Mouse (Mus musculus) heart, embryonic 12.5 days (tissue): ENCODE results near the gene Neurl1b. TPM values are rescaled to one million over a fixed set of nuclear protein-coding genes. Genes with fewer than 3 reads are reported as not detected.

Experiments
- ATAC-seq: fragments of 200-750 bp; cut with Nextera tagmentation; 2 replicates; pipeline ENCODE4 v1.8.0; 2017; ENCODE audit warnings: moderate TSS enrichment, moderate library complexity; ENCODE audit not compliant: insufficient number of reproducible peaks, low FRiP score
- H3K27ac ChIP-seq: fragments of 300-500 bp; sonication (generic); 2 replicates; pipeline ENCODE4 v1.5.1; 2016; ENCODE audit warnings: mild to moderate bottlenecking, moderate library complexity; ENCODE audit not compliant: poor library complexity, severe bottlenecking
- H3K27me3 ChIP-seq: fragments of 300-500 bp; sonication (generic); replicated peaks from 2 replicates; pipeline ENCODE4 v1.6.1; 2016; ENCODE audit warnings: mild to moderate bottlenecking, moderate library complexity
- H3K36me3 ChIP-seq: fragments of 300-500 bp; sonication (generic); 2 replicates; pipeline ENCODE4 v1.6.1; 2016; ENCODE audit warnings: mild to moderate bottlenecking, moderate library complexity
- H3K4me1 ChIP-seq: fragments of 300-500 bp; sonication (generic); replicated peaks from 2 replicates; pipeline ENCODE4 v1.6.1; 2016; ENCODE audit warnings: mild to moderate bottlenecking
- H3K4me2 ChIP-seq: fragments of 300-500 bp; sonication (generic); 2 replicates; pipeline ENCODE4 v1.6.1; 2016; ENCODE audit warnings: mild to moderate bottlenecking, moderate library complexity
- H3K4me3 ChIP-seq: fragments of 300-500 bp; sonication (generic); 2 replicates; pipeline ENCODE4 v1.5.1; 2016; ENCODE audit warnings: mild to moderate bottlenecking
- H3K9ac ChIP-seq: fragments of 300-500 bp; sonication (generic); 2 replicates; pipeline ENCODE4 v1.6.1; 2016; ENCODE audit warnings: mild to moderate bottlenecking, moderate library complexity
- H3K9me3 ChIP-seq: fragments of 300-500 bp; sonication (generic); replicated peaks from 2 replicates; pipeline ENCODE4 v1.6.1; 2016; ENCODE audit warnings: mild to moderate bottlenecking, moderate library complexity
- WGBS: fragments of 180-500 bp; shearing (Covaris S2); methylation state at CpG from one replicate; pipeline ENCODE4 v1.1.7; 2016; 5-methylcytosine and 5-hydroxymethylcytosine counted together
- polyA plus RNA-seq: library from polyadenylated mRNA; unstranded; fragments of >200 nt; fragmentation: Nextera tagmentation; extraction: Ambion mirVana; gene quantifications from 2 replicates; pipeline ENCODE4 v1.2.1, GENCODE M21; 2016

Neurl1b gene
- polyA plus RNA-seq, 1 experiment from 2014 or later = 2.4 TPM

- no peak for ATAC-seq
- H3K27me3 ChIP-seq = no peaks in the 10 kb centered on the region
- no peak overlapping the region for H3K4me3 ChIP-seq
- H3K9me3 ChIP-seq = no peaks in the 10 kb centered on the region
- WGBS = 39% methylated on average over 5 of the region's 5 CpGs
- H3K36me3 ChIP-seq = no peaks in the 10 kb centered on the region
- 0 out of 2 replicates have a peak overlapping the region, but pooled peaks have one; percentile 70 for H3K27ac ChIP-seq
- no peak overlapping the region; the same call in 1 of the 2 replicates for H3K4me2 ChIP-seq
- H3K4me1 ChIP-seq = peaks cover 63% of the 10 kb centered on the region
- H3K9ac ChIP-seq = peak overlapping the region; percentile 22; the same call in 1 of the 2 replicates
These were observed 33.0 kb upstream of the Neurl1b start for GRCm38 (mm10) chr17:26381613-26382012.

DNA sequence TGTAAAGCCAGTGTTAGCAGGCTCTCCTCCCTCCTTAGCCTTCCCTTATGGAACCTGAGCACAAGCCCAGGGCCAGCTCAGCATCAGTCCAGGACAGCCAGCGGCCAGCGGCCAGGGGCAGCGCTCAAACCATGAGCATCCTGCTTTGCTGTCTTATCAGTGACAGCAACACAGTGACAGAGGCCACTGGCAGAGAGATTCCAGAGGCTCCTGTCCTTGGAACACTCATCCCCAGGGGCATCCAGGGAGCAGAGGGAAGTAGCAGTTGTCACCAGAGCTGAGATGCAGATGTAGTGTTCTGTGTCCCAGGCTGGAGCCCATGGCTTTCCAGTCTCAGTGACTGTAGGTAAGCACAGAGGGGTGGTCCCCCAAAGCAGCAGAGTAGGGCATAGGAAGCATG is 32.5 kb upstream of the Neurl1b start:
- Histone ChIP-seq H3K36me3 (no peaks in the 10 kb centered on the region), H3K27ac (peak overlapping the region; percentile 70; the same call in 1 of the 2 replicates), H3K4me3 (no peak overlapping the region), H3K9me3 (no peaks in the 10 kb centered on the region), H3K4me2 (no peak overlapping the region; the same call in none of the 2 replicates), H3K9ac (peak overlapping the region; percentile 22; the same call in 1 of the 2 replicates), H3K4me1 (peaks cover 57% of the 10 kb centered on the region), H3K27me3 (no peaks in the 10 kb centered on the region)
- 0 out of 2 replicates have a peak, but pooled peaks have one; percentile 8 for ATAC-seq
- WGBS = 26% methylated on average over 3 of the region's 3 CpGs

DNA sequence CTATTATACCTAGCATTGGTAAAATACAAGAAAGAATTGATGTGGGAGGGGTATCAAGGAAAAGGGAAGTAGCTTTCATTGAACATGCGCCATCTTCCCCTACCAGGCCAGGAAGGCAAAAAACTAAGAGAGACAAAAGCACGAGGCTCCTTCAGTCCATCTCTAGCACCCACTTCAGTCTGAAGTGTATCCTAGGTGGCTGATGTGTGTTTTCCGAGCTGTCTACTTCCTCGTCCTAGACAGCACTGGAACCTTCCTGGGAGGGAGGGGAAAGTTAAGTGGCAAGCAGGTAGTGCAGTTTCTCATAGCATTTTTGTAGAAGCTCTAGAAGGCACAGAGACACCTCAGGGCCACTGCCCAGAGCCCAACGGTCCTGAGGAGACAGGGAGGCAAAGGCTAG is 31.9 kb upstream of the Neurl1b start:
- Histone ChIP-seq H3K36me3 (no peaks in the 10 kb centered on the region), H3K9ac (no peak overlapping the region), H3K4me3 (no peak overlapping the region), H3K27me3 (0 out of 2 replicates have a peak, but pooled peaks cover under 1% of the 10 kb centered on the region), H3K4me1 (peaks cover 53% of the 10 kb centered on the region), H3K4me2 (no peak overlapping the region), H3K27ac (peak overlapping the region; percentile 70; the same call in 1 of the 2 replicates), H3K9me3 (no peaks in the 10 kb centered on the region)
- ATAC-seq = no peak
- 43% methylated on average over 5 of the region's 5 CpGs for WGBS

DNA sequence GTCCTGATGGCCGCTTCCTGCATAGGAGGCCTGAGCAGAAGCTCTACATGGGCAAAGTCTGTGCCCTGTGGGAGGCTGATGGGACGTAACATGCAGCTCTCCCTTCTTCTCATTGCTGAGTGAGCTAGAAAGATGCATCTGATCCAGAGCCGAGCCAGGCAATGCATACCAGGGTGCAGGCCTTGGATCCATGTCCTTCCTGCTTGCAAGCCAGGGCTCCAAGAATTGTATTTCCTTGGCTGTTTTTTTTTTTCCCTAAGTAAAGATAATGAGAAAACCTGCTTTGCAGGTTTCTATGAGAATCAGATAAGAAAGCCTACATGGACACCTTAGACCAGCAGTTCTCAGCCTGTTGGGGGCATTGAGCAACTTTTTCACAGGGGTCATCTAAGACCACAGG is 30.5 kb upstream of the Neurl1b start:
- no peak for ATAC-seq
- Histone ChIP-seq H3K4me3 (no peak overlapping the region), H3K9me3 (no peaks in the 10 kb centered on the region), H3K27ac (no peak overlapping the region), H3K9ac (no peak overlapping the region), H3K36me3 (no peaks in the 10 kb centered on the region), H3K27me3 (0 out of 2 replicates have a peak, but pooled peaks cover 8% of the 10 kb centered on the region), H3K4me2 (no peak overlapping the region), H3K4me1 (peaks cover 45% of the 10 kb centered on the region)
- WGBS = 93% methylated on average over 3 of the region's 3 CpGs

GRCm38 (mm10) chr17:26385252-26386130 is 29.1 kb upstream of the Neurl1b start:
- WGBS = 74% methylated on average over 11 of the region's 11 CpGs

GRCm38 (mm10) chr17:26386131-26386481 is 28.5 kb upstream of the Neurl1b start:
- 76% methylated on average over 3 of the region's 3 CpGs for WGBS
- no peak for ATAC-seq
- Histone ChIP-seq H3K4me3 (no peak overlapping the region), H3K9me3 (no peaks in the 10 kb centered on the region), H3K4me2 (no peak overlapping the region), H3K36me3 (no peaks in the 10 kb centered on the region), H3K4me1 (peaks cover 30% of the 10 kb centered on the region), H3K27me3 (0 out of 2 replicates have a peak, but pooled peaks cover 8% of the 10 kb centered on the region), H3K9ac (no peak overlapping the region), H3K27ac (no peak overlapping the region)

More at GRCm38 (mm10) chr17:26385252-26386130, 29.1 kb upstream of the Neurl1b start:
- Histone ChIP-seq H3K36me3 (no peaks in the 10 kb centered on the region), H3K4me2 (no peak overlapping the region), H3K4me1 (peaks cover 33% of the 10 kb centered on the region), H3K4me3 (no peak overlapping the region), H3K27ac (no peak overlapping the region), H3K27me3 (0 out of 2 replicates have a peak, but pooled peaks cover 8% of the 10 kb centered on the region), H3K9ac (no peak overlapping the region), H3K9me3 (no peaks in the 10 kb centered on the region)
- no peak for ATAC-seq

DNA sequence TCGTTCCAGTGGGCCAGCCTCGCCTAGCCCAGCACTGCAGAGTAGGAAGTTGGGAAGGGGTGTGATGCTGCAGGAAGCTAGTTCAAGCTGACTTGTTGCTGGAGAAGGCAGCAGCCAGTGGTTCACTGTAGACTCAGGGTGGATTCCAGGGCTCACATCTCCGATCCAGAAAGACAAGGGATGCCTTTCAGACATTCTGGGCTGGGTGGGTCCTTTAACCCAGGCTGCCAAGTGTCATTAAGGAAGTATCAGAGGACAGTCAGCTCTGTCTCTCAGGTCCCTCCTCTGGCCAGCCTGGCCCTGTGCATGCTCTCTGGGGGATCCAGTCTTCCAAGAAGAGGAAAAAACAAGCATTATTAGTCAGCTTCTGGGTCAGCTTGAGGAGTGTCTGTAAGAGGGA is 26.5 kb upstream of the Neurl1b start:
- no peak for ATAC-seq
- no peak overlapping the region for H3K9ac ChIP-seq
- no peak overlapping the region for H3K27ac ChIP-seq
- H3K9me3 ChIP-seq = no peaks in the 10 kb centered on the region
- no peak overlapping the region for H3K4me2 ChIP-seq
- H3K27me3 ChIP-seq = 0 out of 2 replicates have a peak, but pooled peaks cover 8% of the 10 kb centered on the region
- 55% methylated on average over 3 of the region's 3 CpGs for WGBS
- H3K36me3 ChIP-seq = no peaks in the 10 kb centered on the region
- H3K4me3 ChIP-seq = no peak overlapping the region
- H3K4me1 ChIP-seq = peaks cover 17% of the 10 kb centered on the region

DNA sequence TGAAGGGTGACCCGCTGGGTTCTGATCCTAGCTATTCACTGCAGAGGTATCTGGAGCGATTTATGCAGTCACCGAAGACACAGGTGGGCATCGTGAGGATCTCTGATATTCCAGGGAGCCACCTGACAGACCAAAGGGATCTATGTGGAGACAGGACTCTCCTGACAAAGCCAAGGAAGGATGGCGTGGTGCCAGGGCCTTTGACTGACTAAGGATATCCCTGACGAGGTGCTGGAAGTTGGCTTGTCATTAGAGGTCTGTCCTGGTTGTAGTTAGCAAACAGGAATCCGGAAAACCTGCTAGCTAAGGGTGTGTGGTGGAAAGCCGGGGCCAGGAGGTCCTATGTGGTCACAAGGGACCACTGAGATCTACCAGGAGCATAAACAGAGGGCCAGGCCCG is 25.4 kb upstream of the Neurl1b start:
- H3K27me3 ChIP-seq = 0 out of 2 replicates have a peak, but pooled peaks cover 8% of the 10 kb centered on the region
- peaks cover 17% of the 10 kb centered on the region for H3K4me1 ChIP-seq
- H3K4me3 ChIP-seq = no peak overlapping the region

GRCm38 (mm10) chr17:26390666-26391065 is 24.0 kb upstream of the Neurl1b start:
- H3K4me3 ChIP-seq = no peak overlapping the region
- H3K9ac ChIP-seq = no peak overlapping the region
- no peak for ATAC-seq
- no peaks in the 10 kb centered on the region for H3K36me3 ChIP-seq
- H3K4me1 ChIP-seq = peaks cover 12% of the 10 kb centered on the region
- H3K27me3 ChIP-seq = 0 out of 2 replicates have a peak, but pooled peaks cover 8% of the 10 kb centered on the region
- WGBS = 55% methylated on average over 5 of the region's 5 CpGs
- H3K9me3 ChIP-seq = peaks cover 12% of the 10 kb centered on the region
- H3K27ac ChIP-seq = no peak overlapping the region
- H3K4me2 ChIP-seq = no peak overlapping the region

More for the DNA sequence above, 25.4 kb upstream of the Neurl1b start:
- Histone ChIP-seq H3K9ac (no peak overlapping the region), H3K4me2 (no peak overlapping the region), H3K36me3 (no peaks in the 10 kb centered on the region), H3K27ac (no peak overlapping the region), H3K9me3 (peaks cover 11% of the 10 kb centered on the region)
- 70% methylated on average over 9 of the region's 9 CpGs for WGBS
- ATAC-seq = no peak

- no peak for ATAC-seq
- H3K4me3 ChIP-seq = no peak overlapping the region
- H3K36me3 ChIP-seq = no peaks in the 10 kb centered on the region
- 0 out of 2 replicates have a peak, but pooled peaks cover 11% of the 10 kb centered on the region for H3K4me1 ChIP-seq
- WGBS = 85% methylated on average over 7 of the region's 7 CpGs
- H3K9me3 ChIP-seq = peaks cover 12% of the 10 kb centered on the region
- no peak overlapping the region for H3K27ac ChIP-seq
- H3K27me3 ChIP-seq = 0 out of 2 replicates have a peak, but pooled peaks cover 8% of the 10 kb centered on the region
- H3K9ac ChIP-seq = no peak overlapping the region
- H3K4me2 ChIP-seq = no peak overlapping the region
These were observed 22.3 kb upstream of the Neurl1b start for GRCm38 (mm10) chr17:26392355-26392754.

DNA sequence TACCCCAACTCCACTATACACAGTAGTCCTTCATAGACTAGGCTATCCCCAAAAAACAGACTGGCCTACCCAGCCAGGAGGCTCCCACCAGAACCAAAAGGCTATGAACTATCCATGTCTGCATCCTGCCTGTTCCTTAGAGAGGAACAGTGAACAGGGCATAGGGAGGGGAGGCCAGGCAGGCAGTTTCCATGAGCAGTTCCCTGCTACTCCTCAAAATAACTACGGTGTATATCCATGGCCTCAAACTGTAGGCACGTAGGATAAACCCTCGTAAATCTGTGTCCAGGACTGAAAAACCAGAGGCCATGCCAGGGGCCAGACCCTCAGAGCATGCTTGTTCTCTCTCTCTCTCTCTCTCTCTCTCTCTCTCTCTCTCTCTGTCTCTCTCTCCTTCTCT is 17.9 kb upstream of the Neurl1b start:
- peaks cover 12% of the 10 kb centered on the region for H3K9me3 ChIP-seq
- no peak overlapping the region; the same call in 1 of the 2 replicates for H3K27ac ChIP-seq
- WGBS = 60% methylated on average over 3 of the region's 3 CpGs
- H3K4me2 ChIP-seq = no peak overlapping the region
- no peak overlapping the region for H3K9ac ChIP-seq
- H3K36me3 ChIP-seq = no peaks in the 10 kb centered on the region
- H3K27me3 ChIP-seq = no peaks in the 10 kb centered on the region
- H3K4me3 ChIP-seq = no peak overlapping the region
- H3K4me1 ChIP-seq = 0 out of 2 replicates have a peak, but pooled peaks cover 2% of the 10 kb centered on the region
- ATAC-seq = no peak
